Mouse (Mus musculus) neural tube, embryonic 11.5 days (tissue): ENCODE data around the gene Psap. TPM values are rescaled to one million over a fixed set of nuclear protein-coding genes. Genes with fewer than 3 reads are reported as not detected.

Experiments
- ATAC-seq: fragments of 200-750 bp; cut with Nextera tagmentation; 2 replicates; pipeline ENCODE4 v1.8.0; 2017; ENCODE audit warnings: moderate number of reproducible peaks, mild to moderate bottlenecking, moderate TSS enrichment, moderate library complexity; ENCODE audit not compliant: insufficient read depth, low FRiP score, low TSS enrichment
- DNase-seq: peaks from one replicate; pipeline ENCODE4 v3.0.0-alpha.2; 2015; ENCODE audit warnings: low spot score
- H3K27ac ChIP-seq: fragments of 300-500 bp; sonication (generic); 2 replicates; pipeline ENCODE4 v1.5.1; 2014; ENCODE audit warnings: low read depth, mild to moderate bottlenecking, low read length
- H3K27me3 ChIP-seq: fragments of 300-500 bp; sonication (generic); 2 replicates; pipeline ENCODE4 v1.6.1; 2014; ENCODE audit warnings: mild to moderate bottlenecking, low read length, mixed read lengths; ENCODE audit not compliant: control insufficient read depth, insufficient read depth
- H3K36me3 ChIP-seq: fragments of 300-500 bp; sonication (generic); 2 replicates; pipeline ENCODE4 v1.6.1; 2014; ENCODE audit warnings: mild to moderate bottlenecking, low read length, moderate library complexity, mixed read lengths; ENCODE audit not compliant: control insufficient read depth, insufficient read depth
- H3K4me1 ChIP-seq: fragments of 300-500 bp; sonication (generic); 2 replicates; pipeline ENCODE4 v1.6.1; 2014; ENCODE audit warnings: low read length, mixed read lengths; ENCODE audit not compliant: control insufficient read depth, insufficient read depth
- H3K4me2 ChIP-seq: fragments of 300-500 bp; sonication (generic); 2 replicates; pipeline ENCODE4 v1.6.1; 2014; ENCODE audit warnings: low read depth, mild to moderate bottlenecking, moderate library complexity
- H3K4me3 ChIP-seq: fragments of 300-500 bp; sonication (generic); 2 replicates; pipeline ENCODE4 v1.5.1; 2014; ENCODE audit warnings: low read depth, low read length
- H3K9ac ChIP-seq: fragments of 300-500 bp; sonication (generic); 2 replicates; pipeline ENCODE4 v1.6.1; 2014; ENCODE audit warnings: mild to moderate bottlenecking, low read length
- H3K9me3 ChIP-seq: fragments of 300-500 bp; sonication (generic); 2 replicates; pipeline ENCODE4 v1.6.1; 2016; ENCODE audit warnings: low read length; ENCODE audit not compliant: control insufficient read depth
- WGBS: fragments of 180-500 bp; shearing (Covaris S2); extraction: QIAGEN DNeasy Blood & Tissue Kit; methylation state at CpG from one replicate; pipeline ENCODE4 v1.1.7; 2014; 5-methylcytosine and 5-hydroxymethylcytosine counted together
- polyA plus RNA-seq: library from polyadenylated mRNA; unstranded; fragments of >200 nt; fragmentation: Nextera tagmentation; extraction: Ambion mirVana; gene quantifications from 2 replicates; pipeline ENCODE4 v1.2.1, GENCODE M21; 2014

Psap gene
- polyA plus RNA-seq, 1 experiment from 2014 or later: 84.2 TPM

DNA sequence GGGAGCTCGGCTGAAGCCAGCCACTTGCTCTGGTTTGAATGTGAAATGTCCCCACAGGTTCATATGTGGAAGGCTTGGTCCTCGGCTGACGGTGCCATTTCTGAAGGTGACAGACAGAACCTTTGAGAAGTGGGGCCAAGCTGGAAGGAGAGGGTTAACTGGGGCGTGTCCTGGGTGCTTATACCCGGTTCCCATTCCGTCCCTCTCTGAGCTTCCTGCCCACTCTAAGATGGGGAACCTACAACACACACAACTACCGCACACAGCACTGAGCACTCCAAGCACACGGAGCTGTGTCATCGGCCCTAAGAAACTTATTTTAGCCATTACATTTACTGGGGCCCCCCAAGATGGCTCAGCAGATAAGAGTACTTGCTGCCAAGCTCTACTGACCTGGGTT is 64.1 kb downstream of the Psap start:
- H3K4me1 ChIP-seq: 0 out of 2 replicates have a peak, but pooled peaks cover 4% of the 10 kb centered on the region
- no peaks in the 10 kb centered on the region for H3K36me3 ChIP-seq
- H3K4me3 ChIP-seq: no peak overlapping the region
- H3K9me3 ChIP-seq: no peaks in the 10 kb centered on the region
- no peaks in the 10 kb centered on the region for H3K27me3 ChIP-seq
- WGBS: 81% methylated on average over 9 of the region's 9 CpGs
- ATAC-seq (no peak), DNase-seq (no peak)
- H3K27ac ChIP-seq: no peak overlapping the region
- no peak overlapping the region for H3K9ac ChIP-seq
- no peak overlapping the region for H3K4me2 ChIP-seq

DNA sequence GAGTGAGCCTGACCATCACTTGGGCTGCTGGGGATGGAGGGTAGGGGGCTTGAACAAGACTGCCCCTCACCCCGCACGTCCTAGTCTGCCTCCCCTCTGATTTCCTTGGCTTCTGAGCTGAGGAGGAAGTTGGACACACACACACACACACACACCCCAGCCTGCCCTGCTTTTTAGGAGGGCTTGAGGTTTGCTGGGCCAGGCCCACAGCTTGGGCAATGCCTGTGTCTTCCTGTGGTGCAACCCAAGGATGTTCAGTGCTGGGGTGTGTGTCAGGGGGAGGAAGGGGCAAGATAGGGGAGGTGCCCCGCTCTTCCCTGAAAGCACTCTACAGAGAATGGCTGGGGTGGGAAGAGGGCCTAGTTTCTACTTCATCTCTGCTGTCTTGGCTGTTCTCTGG is 66.7 kb downstream of the Psap start:
- Histone ChIP-seq H3K27ac (no peak overlapping the region), H3K36me3 (no peaks in the 10 kb centered on the region), H3K4me3 (no peak overlapping the region), H3K9ac (no peak overlapping the region), H3K9me3 (no peaks in the 10 kb centered on the region), H3K27me3 (no peaks in the 10 kb centered on the region), H3K4me1 (peaks cover 20% of the 10 kb centered on the region), H3K4me2 (no peak overlapping the region)
- ATAC-seq (no peak), DNase-seq (no peak)
- 88% methylated on average over 3 of the region's 3 CpGs for WGBS

GRCm38 (mm10) chr10:60346056-60346455 is 68.6 kb downstream of the Psap start:
- DNase-seq (no peak), ATAC-seq (no peak)
- Histone ChIP-seq H3K9me3 (no peaks in the 10 kb centered on the region), H3K4me3 (no peak overlapping the region), H3K4me1 (peaks cover 20% of the 10 kb centered on the region), H3K9ac (no peak overlapping the region), H3K36me3 (no peaks in the 10 kb centered on the region), H3K27me3 (no peaks in the 10 kb centered on the region), H3K27ac (no peak overlapping the region), H3K4me2 (no peak overlapping the region)
- 85% methylated on average over 4 of the region's 4 CpGs for WGBS

DNA sequence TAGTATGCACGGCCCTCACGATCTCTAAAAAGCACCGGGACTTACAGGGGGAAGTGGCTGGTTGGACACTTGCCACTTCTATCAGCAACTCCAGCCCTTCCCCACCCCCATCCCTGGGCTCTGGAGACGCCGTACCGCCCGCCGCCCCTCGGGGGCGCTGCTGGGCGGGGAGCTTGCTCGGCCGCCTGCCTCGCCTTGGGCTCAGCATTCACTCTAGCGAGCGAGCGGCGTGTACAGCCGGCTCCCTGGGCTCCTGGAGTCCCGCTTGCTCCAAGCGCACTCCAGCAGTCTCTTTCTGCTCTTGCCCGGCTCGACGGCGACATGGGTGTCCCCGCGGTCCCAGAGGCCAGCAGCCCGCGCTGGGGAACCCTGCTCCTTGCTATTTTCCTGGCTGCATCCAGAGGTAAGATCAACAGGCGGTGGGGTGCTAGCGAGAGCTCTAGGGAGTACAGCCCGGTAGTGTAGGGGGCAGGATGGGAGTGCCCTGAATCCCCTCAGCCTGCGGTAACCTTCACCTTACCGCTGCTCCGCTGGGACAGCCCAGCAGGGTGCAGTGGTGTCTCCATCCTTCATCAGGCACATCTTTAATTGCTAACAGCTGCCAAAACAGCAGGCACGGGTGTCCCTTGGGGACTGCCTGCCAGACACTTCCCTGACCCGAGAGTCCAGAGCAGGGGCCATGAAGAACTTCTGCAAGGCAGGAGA is 69.4 kb downstream of the Psap start, which contains the start of gene Vsir:
Gene Vsir, plus strand, starts transcription at position 151 of the 705 bp plus-strand sequence.
- under 1% methylated on average over 34 of the region's 37 CpGs for WGBS
- DNase-seq (peak; percentile 84), ATAC-seq (peak; percentile 37; the same call in 1 of the 2 replicates)
- H3K36me3 ChIP-seq: no peaks in the 10 kb centered on the region
- H3K9me3 ChIP-seq: no peaks in the 10 kb centered on the region
- H3K27me3 ChIP-seq: no peaks in the 10 kb centered on the region
- peak within 1 kb of the TSS; percentile 28 for H3K4me3 ChIP-seq
- no peak within 1 kb of the TSS for H3K27ac ChIP-seq
- peaks cover 24% of the 10 kb centered on the region for H3K4me1 ChIP-seq
- H3K4me2 ChIP-seq: peak within 1 kb of the TSS; percentile 47
- H3K9ac ChIP-seq: peak within 1 kb of the TSS; percentile 51

- Histone ChIP-seq H3K9ac (no peak overlapping the region), H3K9me3 (no peaks in the 10 kb centered on the region), H3K4me2 (no peak overlapping the region), H3K4me3 (no peak overlapping the region), H3K4me1 (peaks cover 24% of the 10 kb centered on the region), H3K27ac (no peak overlapping the region), H3K27me3 (no peaks in the 10 kb centered on the region), H3K36me3 (no peaks in the 10 kb centered on the region)
- DNase-seq (no peak), ATAC-seq (no peak)
- 37% methylated on average over 9 of the region's 9 CpGs for WGBS
Measured at GRCm38 (mm10) chr10:60347768-60348610, 70.6 kb downstream of the Psap start.

GRCm38 (mm10) chr10:60349056-60349455 is 71.6 kb downstream of the Psap start:
- no peak overlapping the region for H3K9ac ChIP-seq
- H3K36me3 ChIP-seq: no peaks in the 10 kb centered on the region
- no peak overlapping the region for H3K4me3 ChIP-seq
- no peak for DNase-seq
- no peaks in the 10 kb centered on the region for H3K27me3 ChIP-seq
- WGBS: 42% methylated on average over 6 of the region's 6 CpGs
- H3K27ac ChIP-seq: no peak overlapping the region
- H3K4me1 ChIP-seq: peaks cover 24% of the 10 kb centered on the region
- H3K4me2 ChIP-seq: no peak overlapping the region
- no peak for ATAC-seq
- no peaks in the 10 kb centered on the region for H3K9me3 ChIP-seq

DNA sequence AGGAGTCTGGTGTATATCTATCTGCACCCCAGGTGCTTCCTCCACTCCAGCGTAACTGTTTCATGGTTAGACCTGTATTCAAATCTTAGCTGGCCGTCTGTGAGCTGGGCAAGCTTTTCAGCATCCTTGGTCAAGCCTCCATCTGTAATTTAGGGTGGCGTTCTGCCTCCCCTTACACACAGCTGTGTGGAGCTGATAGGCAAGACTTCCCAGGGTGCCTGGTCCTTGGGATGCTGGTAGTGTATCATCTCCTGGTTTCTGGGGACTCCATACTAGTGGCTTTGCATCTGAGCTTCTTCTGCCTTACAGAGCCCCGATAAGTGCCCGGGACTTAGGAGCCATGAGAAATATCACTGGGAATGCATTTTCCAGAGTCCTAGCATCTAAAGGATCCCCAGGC is 72.2 kb downstream of the Psap start:
- Histone ChIP-seq H3K4me1 (peaks cover 24% of the 10 kb centered on the region), H3K27ac (no peak overlapping the region), H3K9ac (no peak overlapping the region), H3K4me3 (no peak overlapping the region), H3K4me2 (no peak overlapping the region), H3K36me3 (no peaks in the 10 kb centered on the region), H3K27me3 (no peaks in the 10 kb centered on the region), H3K9me3 (no peaks in the 10 kb centered on the region)
- WGBS: 90% methylated on average over 5 of the region's 5 CpGs
- no peak for DNase-seq
- ATAC-seq: no peak

DNA sequence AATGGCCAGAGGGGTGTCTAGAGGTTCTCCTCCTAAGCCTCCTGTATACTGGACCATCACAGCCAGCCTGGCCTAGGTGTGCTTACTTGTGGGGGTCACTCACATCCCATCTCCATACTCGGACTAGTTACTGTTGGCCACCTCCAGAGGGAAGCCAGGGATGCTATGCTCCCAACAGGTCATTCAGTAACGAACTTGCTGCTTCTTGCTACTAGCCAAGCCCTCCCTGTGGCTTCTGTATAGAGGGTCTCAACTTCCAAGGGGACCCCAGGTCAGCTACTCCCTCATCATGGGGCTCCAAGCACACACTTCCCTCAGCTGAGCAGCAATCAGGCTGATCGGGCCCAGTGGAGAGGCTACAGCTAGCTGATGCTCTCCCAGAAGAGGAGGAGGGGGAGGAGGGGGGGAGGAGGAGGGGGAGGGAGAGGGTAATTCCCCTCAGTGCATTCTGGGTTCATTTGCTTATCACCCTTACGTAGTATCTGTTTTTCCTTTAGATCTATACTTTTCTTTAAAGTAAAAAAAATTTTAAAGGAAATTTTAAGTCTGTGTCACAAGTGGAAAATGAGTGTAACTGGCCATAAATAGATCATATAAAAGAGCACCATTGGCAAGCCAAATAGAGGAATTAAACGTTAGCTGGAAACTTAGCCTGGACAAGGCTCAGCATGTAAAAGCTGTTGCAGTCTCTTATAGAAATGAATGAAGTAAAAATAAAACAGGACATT is 72.8 kb downstream of the Psap start:
- ATAC-seq (no peak), DNase-seq (no peak)
- H3K27ac ChIP-seq: no peak overlapping the region
- no peaks in the 10 kb centered on the region for H3K27me3 ChIP-seq
- no peak overlapping the region for H3K9ac ChIP-seq
- H3K36me3 ChIP-seq: no peaks in the 10 kb centered on the region
- H3K4me1 ChIP-seq: peaks cover 24% of the 10 kb centered on the region
- no peak overlapping the region for H3K4me3 ChIP-seq
- no peak overlapping the region for H3K4me2 ChIP-seq
- no peaks in the 10 kb centered on the region for H3K9me3 ChIP-seq
- 53% methylated on average over 5 of the region's 5 CpGs for WGBS
